Mouse (Mus musculus): ENCODE measurements around the gene Cds1. TPM values are rescaled to one million over a fixed set of nuclear protein-coding genes. Genes with fewer than 3 reads are reported as not detected.
"Not testable (repeated sequence)": the region's sequence is repeated elsewhere in the genome, so short reads cannot be mapped to it uniquely, and the experiment has no call there.

Gene Cds1
- polyA plus RNA-seq, 1 experiment from 2014 or later = 0.97 TPM

GRCm38 (mm10) chr5:101826531-101826970 lies 61.6 kb downstream of the Cds1 start:
- Histone ChIP-seq H3K9ac (ENCODE audit: low read length) (no peak overlapping the region), H3K27ac (replicated peaks; ENCODE audit: low read depth, low read length) (no peak overlapping the region), H3K27me3 (ENCODE audit: control insufficient read depth, insufficient read depth, low read length) (no peaks in the 10 kb centered on the region), H3K4me2 (ENCODE audit: low read depth, severe bottlenecking) (peak overlapping the region; percentile 11; the same call in 1 of the 2 replicates), H3K36me3 (ENCODE audit: control insufficient read depth, insufficient read depth, low read length) (no peaks in the 10 kb centered on the region), H3K4me1 (ENCODE audit: control insufficient read depth, insufficient read depth, low read length) (peaks cover 10% of the 10 kb centered on the region; the same call in 1 of the 2 replicates), H3K9me3 (ENCODE audit: control insufficient read depth, low read length) (no peaks in the 10 kb centered on the region), H3K4me3 (ENCODE audit: low read depth, low read length) (no peak overlapping the region)
- 15% methylated on average over 15 of the region's 15 CpGs for WGBS
- ATAC-seq (ENCODE audit: insufficient number of reproducible peaks, low FRiP score, low TSS enrichment, low read depth) (no peak), DNase-seq (ENCODE audit: low spot score) (peak; percentile 39)

- Histone ChIP-seq H3K4me1 (ENCODE audit: control insufficient read depth, insufficient read depth, low read length) (peaks cover 6% of the 10 kb centered on the region; the same call in 1 of the 2 replicates), H3K4me2 (ENCODE audit: low read depth, severe bottlenecking) (no peak overlapping the region), H3K9ac (ENCODE audit: low read length) (no peak overlapping the region), H3K27ac (replicated peaks; ENCODE audit: low read depth, low read length) (no peak overlapping the region), H3K4me3 (ENCODE audit: low read depth, low read length) (no peak overlapping the region), H3K9me3 (ENCODE audit: control insufficient read depth, low read length) (no peaks in the 10 kb centered on the region), H3K27me3 (ENCODE audit: control insufficient read depth, insufficient read depth, low read length) (no peaks in the 10 kb centered on the region), H3K36me3 (ENCODE audit: control insufficient read depth, insufficient read depth, low read length) (no peaks in the 10 kb centered on the region)
- 36% methylated on average over 12 of the region's 12 CpGs for WGBS
- ATAC-seq (ENCODE audit: insufficient number of reproducible peaks, low FRiP score, low TSS enrichment, low read depth) (no peak), DNase-seq (ENCODE audit: low spot score) (no peak)
These were observed 62.5 kb downstream of the Cds1 start for GRCm38 (mm10) chr5:101827477-101827876.

GRCm38 (mm10) chr5:101828932-101829331 lies 64.0 kb downstream of the Cds1 start:
- no peaks in the 10 kb centered on the region for H3K36me3 ChIP-seq (ENCODE audit: control insufficient read depth, insufficient read depth, low read length)
- no peaks in the 10 kb centered on the region for H3K9me3 ChIP-seq (ENCODE audit: control insufficient read depth, low read length)
- no peaks in the 10 kb centered on the region for H3K27me3 ChIP-seq (ENCODE audit: control insufficient read depth, insufficient read depth, low read length)
- H3K4me3 ChIP-seq (ENCODE audit: low read depth, low read length) = no peak overlapping the region
- ATAC-seq (ENCODE audit: insufficient number of reproducible peaks, low FRiP score, low TSS enrichment, low read depth) (no peak), DNase-seq (ENCODE audit: low spot score) (no peak)
- no peak overlapping the region for H3K27ac ChIP-seq (replicated peaks; ENCODE audit: low read depth, low read length)
- H3K4me2 ChIP-seq (ENCODE audit: low read depth, severe bottlenecking) = no peak overlapping the region
- no peak overlapping the region for H3K9ac ChIP-seq (ENCODE audit: low read length)
- WGBS = 97% methylated on average over 3 of the region's 3 CpGs
- H3K4me1 ChIP-seq (ENCODE audit: control insufficient read depth, insufficient read depth, low read length) = peaks cover 5% of the 10 kb centered on the region; the same call in 1 of the 2 replicates

- H3K9me3 ChIP-seq (ENCODE audit: control insufficient read depth, low read length) = no peaks in the 10 kb centered on the region
- WGBS = 83% methylated on average over 8 of the region's 8 CpGs
- H3K36me3 ChIP-seq (ENCODE audit: control insufficient read depth, insufficient read depth, low read length) = peaks cover 2% of the 10 kb centered on the region; the same call in 1 of the 2 replicates
- no peak overlapping the region for H3K4me2 ChIP-seq (ENCODE audit: low read depth, severe bottlenecking)
- H3K4me1 ChIP-seq (ENCODE audit: control insufficient read depth, insufficient read depth, low read length) = peaks cover 5% of the 10 kb centered on the region; the same call in 1 of the 2 replicates
- H3K9ac ChIP-seq (ENCODE audit: low read length) = no peak overlapping the region
- H3K27me3 ChIP-seq (ENCODE audit: control insufficient read depth, insufficient read depth, low read length) = no peaks in the 10 kb centered on the region
- DNase-seq (ENCODE audit: low spot score) (no peak), ATAC-seq (ENCODE audit: insufficient number of reproducible peaks, low FRiP score, low TSS enrichment, low read depth) (no peak)
- no peak overlapping the region for H3K4me3 ChIP-seq (ENCODE audit: low read depth, low read length)
- H3K27ac ChIP-seq (replicated peaks; ENCODE audit: low read depth, low read length) = no peak overlapping the region
These were observed 65.2 kb downstream of the Cds1 start for GRCm38 (mm10) chr5:101830180-101830579.

- Histone ChIP-seq H3K9ac (ENCODE audit: low read length) (no peak overlapping the region), H3K4me1 (ENCODE audit: control insufficient read depth, insufficient read depth, low read length) (no peaks in the 10 kb centered on the region), H3K27ac (replicated peaks; ENCODE audit: low read depth, low read length) (no peak overlapping the region), H3K4me2 (ENCODE audit: low read depth, severe bottlenecking) (no peak overlapping the region), H3K9me3 (ENCODE audit: control insufficient read depth, low read length) (no peaks in the 10 kb centered on the region), H3K27me3 (ENCODE audit: control insufficient read depth, insufficient read depth, low read length) (no peaks in the 10 kb centered on the region), H3K4me3 (ENCODE audit: low read depth, low read length) (no peak overlapping the region), H3K36me3 (ENCODE audit: control insufficient read depth, insufficient read depth, low read length) (peaks cover 7% of the 10 kb centered on the region)
- ATAC-seq (ENCODE audit: insufficient number of reproducible peaks, low FRiP score, low TSS enrichment, low read depth) = no peak
- no peak for DNase-seq (ENCODE audit: low spot score)
- WGBS = 95% methylated on average over 6 of the region's 6 CpGs
These were observed 67.1 kb downstream of the Cds1 start for GRCm38 (mm10) chr5:101832042-101832441.

- WGBS = 94% methylated on average over 5 of the region's 5 CpGs
- ATAC-seq (ENCODE audit: insufficient number of reproducible peaks, low FRiP score, low TSS enrichment, low read depth) = no peak
- H3K9ac ChIP-seq (ENCODE audit: low read length) = no peak overlapping the region
- DNase-seq (ENCODE audit: low spot score) = no peak
- H3K4me2 ChIP-seq (ENCODE audit: low read depth, severe bottlenecking) = no peak overlapping the region
- no peak overlapping the region for H3K4me3 ChIP-seq (ENCODE audit: low read depth, low read length)
- H3K4me1 ChIP-seq (ENCODE audit: control insufficient read depth, insufficient read depth, low read length) = no peaks in the 10 kb centered on the region
- no peak overlapping the region for H3K27ac ChIP-seq (replicated peaks; ENCODE audit: low read depth, low read length)
- no peaks in the 10 kb centered on the region for H3K9me3 ChIP-seq (ENCODE audit: control insufficient read depth, low read length)
- H3K27me3 ChIP-seq (ENCODE audit: control insufficient read depth, insufficient read depth, low read length) = no peaks in the 10 kb centered on the region
- peaks cover 7% of the 10 kb centered on the region for H3K36me3 ChIP-seq (ENCODE audit: control insufficient read depth, insufficient read depth, low read length)
These were observed 68.1 kb downstream of the Cds1 start for GRCm38 (mm10) chr5:101832991-101833390.

- WGBS = 71% methylated on average over 8 of the region's 8 CpGs
These were observed 68.9 kb downstream of the Cds1 start for GRCm38 (mm10) chr5:101833875-101834274.

GRCm38 (mm10) chr5:101836221-101836620 lies 71.3 kb downstream of the Cds1 start:
- DNase-seq (ENCODE audit: low spot score) (no peak), ATAC-seq (ENCODE audit: insufficient number of reproducible peaks, low FRiP score, low TSS enrichment, low read depth) (no peak)
- Histone ChIP-seq H3K9ac (ENCODE audit: low read length) (no peak overlapping the region), H3K27me3 (ENCODE audit: control insufficient read depth, insufficient read depth, low read length) (no peaks in the 10 kb centered on the region), H3K27ac (replicated peaks; ENCODE audit: low read depth, low read length) (no peak overlapping the region), H3K9me3 (ENCODE audit: control insufficient read depth, low read length) (no peaks in the 10 kb centered on the region), H3K4me2 (ENCODE audit: low read depth, severe bottlenecking) (no peak overlapping the region), H3K36me3 (ENCODE audit: control insufficient read depth, insufficient read depth, low read length) (peaks cover 8% of the 10 kb centered on the region), H3K4me3 (ENCODE audit: low read depth, low read length) (no peak overlapping the region), H3K4me1 (ENCODE audit: control insufficient read depth, insufficient read depth, low read length) (no peaks in the 10 kb centered on the region)
- 86% methylated on average over 11 of the region's 11 CpGs for WGBS

More at GRCm38 (mm10) chr5:101833875-101834274, 68.9 kb downstream of the Cds1 start:
- Histone ChIP-seq H3K27me3 (ENCODE audit: control insufficient read depth, insufficient read depth, low read length) (no peaks in the 10 kb centered on the region), H3K9ac (ENCODE audit: low read length) (no peak overlapping the region), H3K4me3 (ENCODE audit: low read depth, low read length) (no peak overlapping the region), H3K36me3 (ENCODE audit: control insufficient read depth, insufficient read depth, low read length) (peaks cover 7% of the 10 kb centered on the region), H3K4me2 (ENCODE audit: low read depth, severe bottlenecking) (no peak overlapping the region), H3K4me1 (ENCODE audit: control insufficient read depth, insufficient read depth, low read length) (no peaks in the 10 kb centered on the region), H3K9me3 (ENCODE audit: control insufficient read depth, low read length) (no peaks in the 10 kb centered on the region), H3K27ac (replicated peaks; ENCODE audit: low read depth, low read length) (no peak overlapping the region)
- ATAC-seq (ENCODE audit: insufficient number of reproducible peaks, low FRiP score, low TSS enrichment, low read depth) (no peak), DNase-seq (ENCODE audit: low spot score) (no peak)

GRCm38 (mm10) chr5:101837605-101838004 lies 72.7 kb downstream of the Cds1 start:
- H3K27ac ChIP-seq (replicated peaks; ENCODE audit: low read depth, low read length); H3K4me1 ChIP-seq (ENCODE audit: control insufficient read depth, insufficient read depth, low read length); H3K4me2 ChIP-seq (ENCODE audit: low read depth, severe bottlenecking); H3K4me3 ChIP-seq (ENCODE audit: low read depth, low read length); H3K27me3 ChIP-seq (ENCODE audit: control insufficient read depth, insufficient read depth, low read length); H3K9me3 ChIP-seq (ENCODE audit: control insufficient read depth, low read length); ATAC-seq (ENCODE audit: insufficient number of reproducible peaks, low FRiP score, low TSS enrichment, low read depth); DNase-seq (ENCODE audit: low spot score); H3K9ac ChIP-seq (ENCODE audit: low read length): not testable (repeated sequence)
- peaks cover 11% of the 10 kb centered on the region for H3K36me3 ChIP-seq (ENCODE audit: control insufficient read depth, insufficient read depth, low read length)
- 89% methylated on average over 2 of the region's 2 CpGs for WGBS

All from limb, embryonic 11.5 days (tissue).